Mouse (Mus musculus) spleen, adult 2 months (tissue): ENCODE results near the gene Myo16.

ENCODE experiments used
- CTCF ChIP-seq: fragments of 200-500 bp; IDR thresholded peaks from 2 replicates; pipeline ENCODE4 v1.5.1; 2011; ENCODE audit warnings: mild to moderate bottlenecking, inconsistent platforms; ENCODE audit not compliant: insufficient read depth, insufficient read length, insufficient replicate concordance; ENCODE audit errors: extremely low read depth
- POLR2A ChIP-seq: fragments of 200-500 bp; IDR thresholded peaks from 2 replicates; pipeline ENCODE4 v1.6.1; 2011; ENCODE audit warnings: low read depth, low read length, inconsistent platforms

DNA sequence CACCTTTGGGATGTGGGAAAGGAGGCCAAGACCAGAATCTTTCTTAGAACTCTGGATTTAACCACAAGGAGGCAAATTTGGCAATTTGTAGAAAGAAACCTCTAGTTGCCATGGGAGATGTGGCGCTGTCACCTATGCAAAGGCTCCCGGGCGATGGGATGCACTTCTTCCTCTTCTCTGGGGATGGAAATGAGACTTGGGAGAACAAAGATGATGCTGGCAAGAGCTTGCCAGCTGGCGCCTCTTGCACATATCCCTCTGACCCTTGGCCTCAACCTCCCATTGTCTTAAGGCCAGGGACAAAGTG, 681 bp downstream of the Myo16 start:
- TF ChIP-seq CTCF (no peak), POLR2A (no peak)
